Mouse (Mus musculus) ovary, postnatal 10 days (tissue): ENCODE results near the gene Cux2.
A peak's percentile ranks its signal among the peaks of the same experiment; 100 is the strongest.

Experiments
- DNase-seq: peaks from one replicate; pipeline ENCODE4 v3.0.0; 2022; ENCODE audit warnings: low spot score

Gene Cux2

GRCm38 (mm10) chr5:121836692-121837415 lies 213.0 kb downstream of the Cux2 start:
- peak; percentile 71 for DNase-seq

GRCm38 (mm10) chr5:121835949-121836691 lies 213.8 kb downstream of the Cux2 start:
- DNase-seq = peak; percentile 38

GRCm38 (mm10) chr5:121834991-121835747 lies 214.7 kb downstream of the Cux2 start:
- no peak for DNase-seq

- no peak for DNase-seq
Observed at GRCm38 (mm10) chr5:121834241-121834606, 215.7 kb downstream of the Cux2 start.

GRCm38 (mm10) chr5:121833572-121834240 lies 216.2 kb downstream of the Cux2 start:
- DNase-seq = no peak

GRCm38 (mm10) chr5:121833159-121833558 lies 216.7 kb downstream of the Cux2 start:
- DNase-seq = no peak

- no peak for DNase-seq
Observed at GRCm38 (mm10) chr5:121832376-121833155, 217.3 kb downstream of the Cux2 start.

GRCm38 (mm10) chr5:121831002-121831601 lies 218.8 kb downstream of the Cux2 start:
- no peak for DNase-seq

GRCm38 (mm10) chr5:121828491-121829432 lies 221.1 kb downstream of the Cux2 start:
- DNase-seq = no peak

- no peak for DNase-seq
Observed at GRCm38 (mm10) chr5:121827876-121828275, 222.0 kb downstream of the Cux2 start.

- DNase-seq = no peak
Observed at GRCm38 (mm10) chr5:121825606-121826005, 224.3 kb downstream of the Cux2 start.

- DNase-seq = no peak
Observed at GRCm38 (mm10) chr5:121824121-121824520, 225.8 kb downstream of the Cux2 start.

- DNase-seq = no peak
Observed at GRCm38 (mm10) chr5:121823668-121824067, 226.2 kb downstream of the Cux2 start.

GRCm38 (mm10) chr5:121822786-121823505 lies 227.0 kb downstream of the Cux2 start:
- no peak for DNase-seq

- no peak for DNase-seq
Observed at GRCm38 (mm10) chr5:121821552-121821951, 228.3 kb downstream of the Cux2 start.

GRCm38 (mm10) chr5:121821116-121821515 lies 228.8 kb downstream of the Cux2 start:
- DNase-seq = no peak

GRCm38 (mm10) chr5:121820657-121821056 lies 229.2 kb downstream of the Cux2 start:
- DNase-seq = no peak

- no peak for DNase-seq
Observed at GRCm38 (mm10) chr5:121820161-121820560, 229.7 kb downstream of the Cux2 start.

GRCm38 (mm10) chr5:121819559-121819958 lies 230.3 kb downstream of the Cux2 start:
- no peak for DNase-seq
